Mouse (Mus musculus) megakaryocyte, embryonic 14.5 days (primary cell): ENCODE results near the gene Ndrg4.

ENCODE experiments used
- FLI1 ChIP-seq: IDR thresholded peaks from 2 replicates; pipeline ENCODE4 v1.6.1; 2012; ENCODE audit warnings: low read length, inconsistent platforms, mixed read lengths
- GATA1 ChIP-seq: IDR thresholded peaks from 3 replicates; pipeline ENCODE4 v1.6.1; 2012; ENCODE audit warnings: mixed read lengths, low read length, inconsistent platforms, borderline replicate concordance

GRCm38 (mm10) chr8:95632840-95633239, 43.9 kb upstream of the Ndrg4 start:
- TF ChIP-seq GATA1 (no peak), FLI1 (no peak)
